Mouse (Mus musculus) adrenal gland, adult 8-10 months (tissue): ENCODE measurements around the gene Chrdl2. TPM values are rescaled to one million over a fixed set of nuclear protein-coding genes. Genes with fewer than 3 reads are reported as not detected.
"Not testable (repeated sequence)": the region's sequence is repeated elsewhere in the genome, so short reads cannot be mapped to it uniquely, and the experiment has no call there.

ENCODE experiments used
- DNase-seq: peaks from one replicate; pipeline ENCODE4 v3.0.0; 2022
- total RNA-seq, 4 experiments: library from RNA; stranded (reverse); gene quantifications; 2 replicates each; pipeline ENCODE4 v1.2.4; 2022

Chrdl2 gene
- total RNA-seq = not detected

DNA sequence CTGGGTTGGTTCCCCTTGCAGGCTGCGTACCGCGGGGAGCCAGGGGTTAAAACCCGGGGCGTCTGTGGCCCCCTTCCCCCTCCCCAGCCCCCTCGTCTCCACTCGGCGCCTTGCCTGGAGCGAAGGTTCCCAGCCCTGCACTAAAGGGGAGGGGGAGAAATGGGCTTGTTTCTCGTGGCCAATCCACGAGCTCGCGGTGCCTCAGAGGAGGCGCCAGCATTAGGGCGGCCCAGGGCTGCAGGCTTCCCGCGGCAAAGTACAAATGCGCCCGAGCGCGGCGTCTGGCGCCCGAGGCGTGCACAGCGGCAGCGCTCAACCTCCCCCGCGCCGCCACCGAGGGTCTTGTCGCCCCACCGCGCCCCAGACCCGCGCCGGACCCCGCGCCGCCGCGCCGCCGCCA is at the start of gene Chrdl2:
Gene Chrdl2 (plus strand): TSS at position 383 of the 400 bp plus-strand sequence.
- DNase-seq = no peak

DNA sequence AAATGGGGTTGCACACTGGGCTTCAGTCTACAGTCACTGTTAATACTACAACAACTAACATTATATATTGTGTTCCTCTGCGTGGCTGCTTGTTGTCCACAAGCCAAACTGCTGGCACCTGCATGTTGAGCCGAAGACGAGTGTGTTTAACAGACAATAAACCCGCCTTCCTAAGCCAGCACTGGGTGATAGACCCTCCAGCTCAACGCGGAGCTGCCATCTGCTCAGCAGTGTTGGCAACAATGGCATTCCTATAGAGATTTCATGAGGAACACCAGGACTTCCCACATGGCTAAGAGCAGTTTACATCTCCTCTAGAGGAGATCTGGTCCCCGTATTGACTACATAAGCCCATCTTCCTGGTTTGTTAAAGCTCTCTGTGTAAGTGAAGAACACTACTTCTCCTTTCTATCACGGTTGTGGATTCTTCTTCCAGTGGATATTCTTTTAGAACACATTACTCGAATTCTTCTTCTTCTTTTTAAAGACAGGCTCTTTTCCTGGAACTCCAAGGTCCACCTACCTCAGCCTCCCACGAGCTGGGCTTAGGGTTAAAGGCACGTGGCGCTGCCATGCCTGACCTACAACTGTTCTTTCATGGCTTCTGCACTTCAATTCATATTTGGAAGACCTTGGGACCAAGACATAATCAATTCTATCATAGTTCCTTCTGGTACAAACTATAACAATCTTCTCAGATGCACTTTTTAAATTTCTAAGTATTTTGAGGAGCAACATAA is 48.6 kb upstream of the Chrdl2 start:
- no peak for DNase-seq

DNA sequence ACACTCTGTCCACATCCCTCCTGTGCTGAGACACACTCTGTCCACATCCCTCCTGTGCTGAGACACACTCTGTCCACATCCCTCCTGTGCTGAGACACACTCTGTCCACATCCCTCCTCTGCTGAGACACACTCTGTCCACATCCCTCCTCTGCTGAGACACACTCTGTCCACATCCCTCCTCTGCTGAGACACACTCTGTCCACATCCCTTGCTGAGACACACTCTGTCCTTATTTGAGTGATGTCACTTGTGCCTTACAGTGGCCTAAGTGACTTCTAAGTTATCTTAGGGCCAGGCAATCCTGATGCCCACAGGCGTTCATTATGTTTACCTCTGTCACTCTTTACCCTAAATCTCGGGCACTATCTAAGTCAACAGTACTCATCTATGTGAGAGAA is 45.4 kb upstream of the Chrdl2 start:
- not testable (repeated sequence) for DNase-seq

DNA sequence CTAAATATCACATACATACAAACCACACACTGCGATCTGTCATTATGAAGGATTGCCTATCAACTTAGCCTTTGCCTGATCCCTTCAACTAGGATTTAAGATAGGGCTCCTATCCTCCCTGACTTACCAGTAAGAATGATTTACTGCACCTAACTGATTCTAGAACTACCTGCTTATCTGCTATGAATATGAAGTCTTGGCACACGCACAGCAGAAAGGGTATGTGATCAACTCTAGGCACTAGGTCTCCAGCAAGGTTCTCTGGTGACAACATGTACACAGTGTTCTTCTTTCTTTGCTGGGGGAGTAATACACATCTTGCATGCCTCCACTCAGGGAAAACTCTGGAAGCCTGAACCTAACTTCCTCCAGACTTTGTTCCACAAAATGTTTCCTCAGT is 44.5 kb upstream of the Chrdl2 start:
- DNase-seq = no peak

DNA sequence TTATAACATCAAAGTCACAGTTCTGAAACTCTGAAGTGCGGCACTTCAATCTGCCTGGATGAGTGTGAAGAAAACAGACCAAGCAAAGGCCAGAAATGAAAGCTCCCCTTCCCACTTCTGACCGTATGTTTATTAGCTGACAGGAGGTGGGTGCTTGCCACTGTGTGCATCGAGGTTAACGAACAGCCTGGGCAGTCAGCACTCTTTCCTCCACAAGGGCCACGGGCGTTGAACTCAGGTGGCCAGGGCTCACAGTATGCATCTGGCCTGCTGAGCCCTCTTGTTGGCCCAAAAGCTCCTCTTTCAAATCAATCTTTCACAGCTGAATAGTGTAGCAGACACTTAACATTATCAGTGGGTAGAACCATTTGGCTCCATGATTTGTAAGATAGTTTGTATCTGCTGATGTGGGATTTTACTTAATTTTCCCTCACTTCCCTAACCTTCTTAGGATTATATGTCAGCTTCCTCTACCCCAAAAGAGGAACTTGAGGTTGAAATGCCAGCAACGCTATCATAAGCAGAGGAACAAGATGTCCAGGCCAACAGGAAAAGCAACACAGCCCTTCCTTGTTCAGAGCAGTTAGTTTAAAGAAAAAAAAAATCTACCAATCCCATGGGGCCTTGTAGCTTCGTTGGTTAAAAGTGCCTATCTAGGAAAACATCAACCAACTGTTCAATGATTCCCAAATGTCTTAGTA is 43.3 kb upstream of the Chrdl2 start:
- no peak for DNase-seq

DNA sequence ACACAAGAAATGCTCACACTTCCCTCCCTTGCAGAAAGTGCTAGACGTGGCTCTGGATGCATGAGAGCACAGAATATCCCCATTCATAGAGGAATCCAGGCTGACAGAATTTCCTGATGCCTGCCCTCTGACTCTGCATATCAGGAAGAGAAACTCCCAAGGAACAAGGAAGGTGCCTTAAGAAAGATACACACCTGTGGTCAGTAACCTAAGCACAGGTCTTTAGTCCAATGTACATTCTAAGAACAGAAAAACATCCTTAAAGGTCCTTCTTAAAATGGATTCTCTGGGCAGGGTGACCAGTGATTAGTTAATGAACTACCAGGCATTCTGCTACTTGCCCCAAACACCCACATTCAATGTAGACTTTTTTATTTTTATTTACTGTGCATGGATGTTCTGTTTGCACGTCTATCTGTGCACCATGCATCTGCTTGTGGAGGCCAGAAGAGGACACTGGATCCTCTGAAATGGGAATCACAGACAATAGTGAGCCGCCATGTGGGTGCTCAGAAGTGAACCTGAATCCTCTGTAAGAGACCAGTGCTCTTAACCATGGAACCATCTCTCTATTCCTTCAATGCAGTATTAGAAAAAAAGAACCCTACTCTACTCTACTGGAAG is 42.6 kb upstream of the Chrdl2 start:
- DNase-seq = no peak

DNA sequence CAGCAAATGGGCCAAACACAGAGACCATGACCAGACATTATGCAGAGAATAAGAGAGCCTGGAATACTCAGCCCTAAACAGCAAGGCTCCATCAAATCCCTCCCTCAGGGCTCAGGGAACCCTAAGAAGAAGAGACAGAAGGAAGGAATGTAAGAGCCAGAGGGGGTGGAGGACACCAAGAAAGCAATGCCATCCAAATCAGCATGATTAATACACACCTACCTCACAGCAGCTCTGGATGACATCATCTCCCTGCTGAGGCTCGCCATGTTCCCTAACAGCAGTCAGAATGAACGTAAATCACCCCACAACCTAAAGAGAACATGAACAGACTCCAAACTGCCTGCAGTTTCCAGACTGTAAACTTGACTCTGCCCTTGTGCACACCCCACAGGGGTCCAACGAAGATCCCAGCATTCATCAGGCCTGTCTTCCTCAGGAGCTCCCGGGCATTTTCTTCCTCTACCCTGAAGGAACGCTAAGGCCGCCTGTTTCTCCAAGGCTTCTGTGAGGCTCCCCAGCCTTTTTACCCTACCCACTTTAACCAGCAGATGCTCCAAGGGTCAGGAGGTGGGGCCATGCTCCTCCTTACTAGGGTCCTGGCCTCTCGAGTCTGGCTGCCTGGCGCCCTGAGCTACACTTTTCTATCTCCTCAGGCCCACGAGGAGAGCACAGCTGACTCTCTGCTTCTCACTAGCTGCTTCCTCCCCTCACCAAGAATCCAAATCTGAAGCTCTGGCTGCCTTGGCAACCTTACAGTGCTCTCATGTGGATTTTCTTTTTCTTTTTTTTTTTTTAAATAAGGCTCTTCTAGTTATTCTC is 40.7 kb upstream of the Chrdl2 start:
- no peak for DNase-seq

DNA sequence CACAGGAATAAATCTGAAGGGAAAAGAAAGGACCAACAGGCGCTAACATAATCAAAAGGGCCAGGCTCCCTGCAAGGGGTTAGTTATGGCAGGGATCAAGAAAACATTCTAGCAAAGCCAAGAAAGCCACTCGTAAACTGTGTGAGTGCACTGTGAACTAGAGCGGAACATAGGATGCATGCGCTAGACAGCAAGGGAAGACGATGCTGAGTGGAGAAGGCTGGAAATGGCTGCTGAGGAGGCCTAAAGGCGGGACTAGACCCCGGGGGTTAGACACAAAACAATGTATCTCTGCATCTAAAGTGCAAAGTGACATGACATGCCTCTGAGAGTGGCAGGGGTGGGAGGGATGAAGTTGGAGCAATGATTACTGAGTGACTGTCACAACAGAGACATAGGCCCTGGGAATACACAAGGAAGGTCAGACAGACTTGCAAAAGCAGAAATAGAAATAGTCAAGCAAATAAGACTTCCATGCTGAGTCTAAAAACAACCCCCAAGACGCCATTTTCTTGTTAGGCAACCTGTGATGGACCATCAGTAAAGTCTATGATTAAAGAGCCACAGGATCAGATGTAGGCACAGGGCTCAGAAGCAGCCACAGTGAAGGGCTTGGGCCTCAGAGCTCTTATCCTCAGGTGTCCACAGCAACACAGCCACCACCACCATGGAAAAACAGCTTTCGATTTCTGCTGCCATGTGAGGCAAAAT is 39.8 kb upstream of the Chrdl2 start:
- DNase-seq = no peak

DNA sequence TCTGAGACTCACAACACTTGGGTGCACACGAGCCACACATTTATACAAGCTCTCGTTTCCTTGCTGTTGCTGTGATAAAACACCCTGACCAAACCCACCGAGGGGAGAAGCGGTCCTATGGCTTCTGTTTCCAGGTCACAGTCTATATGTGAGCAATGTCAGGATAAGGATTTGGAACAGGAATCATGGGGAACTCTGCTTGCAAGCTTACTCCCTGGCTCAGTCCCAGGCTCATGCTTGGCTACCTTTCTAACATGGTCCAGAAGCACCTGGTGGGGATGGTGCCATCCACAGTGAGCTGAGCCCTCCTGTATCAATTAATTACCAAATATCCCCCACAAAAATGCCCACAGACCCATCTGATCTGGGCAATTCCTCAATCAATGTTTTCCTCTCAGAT is 36.8 kb upstream of the Chrdl2 start:
- no peak for DNase-seq

DNA sequence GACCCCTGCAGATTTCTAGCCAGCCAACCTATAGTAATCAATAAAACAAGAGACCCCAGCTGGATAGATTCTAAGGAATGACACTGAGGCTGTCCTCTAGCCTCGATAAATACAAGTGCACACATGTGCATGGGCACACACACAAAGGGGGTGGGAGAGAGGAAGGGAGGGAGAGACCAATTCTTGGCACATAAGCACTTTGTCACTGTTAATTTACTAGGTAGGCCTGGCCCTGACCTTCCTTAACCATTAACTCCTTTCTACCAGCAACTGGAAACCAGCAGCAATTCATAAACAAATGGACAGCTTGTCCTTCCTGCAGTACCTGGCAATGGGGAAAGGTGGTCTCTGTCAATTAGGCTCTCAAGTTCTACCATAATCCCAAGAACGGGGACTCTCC is 34.0 kb upstream of the Chrdl2 start:
- DNase-seq = no peak

DNA sequence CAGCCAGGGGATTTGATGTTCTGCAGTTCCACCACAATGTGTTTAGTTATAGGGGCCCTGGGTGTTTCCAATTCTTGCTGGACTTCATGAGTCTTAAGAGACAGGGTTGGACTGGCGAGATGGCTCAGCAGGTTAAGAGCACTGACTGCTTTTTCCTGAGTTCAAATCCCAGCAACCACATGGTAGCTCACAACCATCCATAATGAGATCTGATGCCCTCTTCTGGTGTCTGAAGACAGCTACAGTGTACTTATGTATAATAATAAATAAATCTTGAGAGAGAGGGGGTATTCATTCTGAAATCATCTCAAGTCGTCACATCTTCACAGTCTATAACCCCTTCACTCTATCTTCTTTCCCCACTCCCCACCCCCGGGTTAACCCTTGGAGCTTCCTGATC is 33.1 kb upstream of the Chrdl2 start:
- DNase-seq = not testable (repeated sequence)

DNA sequence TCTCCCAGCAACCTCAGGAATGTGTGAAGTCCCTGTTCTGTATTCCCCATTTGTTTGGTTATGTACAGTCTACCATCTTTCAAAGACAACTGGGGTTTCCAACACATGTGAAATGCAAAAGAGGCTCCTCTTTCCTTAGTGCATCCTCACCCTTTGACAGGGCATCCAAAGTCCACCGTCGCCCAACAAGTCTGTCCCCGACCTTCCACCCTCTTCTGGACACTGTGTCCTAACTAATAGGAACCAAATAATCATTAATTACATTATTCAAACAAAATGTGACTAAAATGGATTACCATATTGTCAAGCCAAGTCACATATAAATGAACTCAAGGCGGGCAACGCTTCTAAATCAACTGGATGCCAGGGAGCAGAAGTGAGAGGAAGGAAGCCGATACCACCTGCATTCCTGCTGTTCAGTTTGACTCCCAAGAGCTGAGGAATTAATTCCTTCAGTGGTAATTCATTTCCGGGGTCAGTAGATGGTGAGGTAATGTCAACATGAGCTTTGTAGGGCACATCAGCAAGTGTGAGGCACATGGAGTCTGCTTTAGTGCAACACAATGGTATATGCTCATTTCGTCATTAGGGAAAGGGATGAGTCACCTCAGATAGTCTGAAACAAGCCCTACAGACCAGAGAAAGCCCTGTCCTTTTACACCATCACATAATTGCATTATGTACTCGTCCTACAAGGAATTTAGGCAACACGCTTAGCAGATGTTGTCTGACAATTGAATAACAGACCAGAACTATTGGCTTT is 31.6 kb upstream of the Chrdl2 start:
- DNase-seq = no peak

DNA sequence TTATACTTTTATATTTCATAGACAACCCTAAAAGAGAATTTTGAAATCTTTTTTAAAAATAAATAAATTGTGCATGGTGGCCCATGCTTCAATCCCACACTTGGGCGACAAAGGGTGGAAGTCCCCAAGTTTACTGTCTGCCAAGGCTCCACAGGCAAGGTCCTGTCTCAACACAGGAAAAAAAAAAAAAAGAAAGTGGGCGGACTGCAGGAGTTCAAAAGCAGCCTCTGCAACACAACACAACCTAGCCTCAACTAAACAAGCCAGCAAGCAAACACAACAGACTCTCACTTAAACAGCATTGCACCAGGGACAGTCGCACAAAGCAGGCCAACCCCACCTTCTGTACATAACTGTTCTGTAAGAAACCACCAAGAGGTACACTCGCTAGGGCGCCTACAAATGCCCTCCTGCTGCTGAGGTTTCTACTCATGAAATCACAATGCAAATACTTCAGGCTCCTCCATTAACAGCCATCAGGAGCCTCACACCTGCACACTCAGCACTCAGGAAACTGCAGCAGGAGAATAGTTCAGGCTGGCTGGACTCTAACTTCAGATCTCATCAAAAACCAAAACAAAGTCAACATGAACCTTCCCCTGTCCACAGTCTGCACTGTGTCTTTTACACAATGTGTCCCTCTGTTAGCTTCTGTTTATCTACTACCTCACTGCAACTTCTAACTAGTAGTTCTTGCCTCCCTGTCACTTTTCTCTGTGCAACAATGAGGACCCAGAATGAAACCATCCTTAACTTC is 30.0 kb upstream of the Chrdl2 start:
- DNase-seq = no peak

DNA sequence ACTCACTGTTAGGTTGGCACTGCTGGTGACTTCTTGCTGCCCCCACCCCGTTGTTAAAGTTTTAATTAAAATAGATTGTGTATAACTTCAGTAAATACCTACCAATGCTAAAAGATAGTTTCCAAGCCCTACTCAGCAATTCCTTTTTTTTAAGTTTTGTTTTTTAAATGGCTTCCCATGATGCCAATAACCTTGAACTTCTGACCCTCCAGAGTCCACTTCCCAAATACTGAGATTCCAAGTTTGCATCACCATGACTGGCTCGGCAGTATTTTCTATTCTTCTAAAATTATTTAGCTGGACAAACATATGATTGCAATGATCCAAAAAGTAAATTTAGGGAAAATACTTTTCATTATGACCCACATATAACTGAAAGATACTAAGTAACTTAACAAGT is 27.9 kb upstream of the Chrdl2 start:
- DNase-seq = no peak

DNA sequence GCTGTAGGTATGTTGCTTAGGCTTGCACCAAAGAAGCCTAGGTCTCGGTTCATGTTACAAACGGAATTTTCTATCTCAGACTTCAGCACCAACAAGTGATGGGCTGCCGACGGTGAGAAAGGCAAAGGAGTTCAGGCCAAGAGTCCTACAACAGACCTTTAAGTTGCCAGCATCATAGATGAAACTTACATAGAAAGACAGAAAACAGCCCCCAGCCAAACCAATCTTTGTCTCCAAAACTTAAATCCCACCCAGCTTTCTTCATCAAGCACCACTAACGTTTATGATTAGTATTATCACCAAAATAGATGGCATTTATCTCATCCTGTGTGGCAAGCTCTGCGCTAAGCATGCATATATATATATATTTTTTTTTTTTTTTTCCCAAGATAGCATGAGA is 26.9 kb upstream of the Chrdl2 start:
- DNase-seq = no peak

DNA sequence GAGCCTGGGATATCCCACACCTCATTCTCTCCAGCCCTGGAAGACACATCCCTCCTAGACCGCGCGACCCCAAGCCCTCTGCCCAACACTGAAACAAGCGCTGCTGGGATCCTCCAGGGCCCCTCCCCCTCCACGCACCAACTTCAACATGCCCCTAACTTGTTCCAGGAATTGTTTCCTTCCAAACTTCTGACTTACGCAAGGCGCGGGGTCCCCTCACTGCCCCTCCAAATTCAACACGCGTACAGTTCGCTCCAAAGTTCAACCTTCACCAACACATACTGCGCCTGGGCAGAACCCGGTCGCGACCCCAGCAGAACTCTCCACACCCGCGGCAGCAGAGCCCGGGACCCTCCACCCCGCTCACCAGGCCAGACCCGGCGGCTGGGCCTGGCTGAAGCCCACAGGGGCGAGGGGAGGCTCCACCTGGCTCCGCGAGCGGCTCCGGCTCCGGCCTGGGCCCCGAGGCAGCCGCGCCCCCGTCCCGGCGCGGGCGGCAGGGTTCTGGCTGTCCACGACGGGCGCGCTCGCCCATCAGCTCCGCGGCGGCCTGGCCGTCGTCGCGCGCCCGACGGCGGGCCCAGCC is 26.3 kb upstream of the Chrdl2 start:
- DNase-seq = peak; percentile 42

DNA sequence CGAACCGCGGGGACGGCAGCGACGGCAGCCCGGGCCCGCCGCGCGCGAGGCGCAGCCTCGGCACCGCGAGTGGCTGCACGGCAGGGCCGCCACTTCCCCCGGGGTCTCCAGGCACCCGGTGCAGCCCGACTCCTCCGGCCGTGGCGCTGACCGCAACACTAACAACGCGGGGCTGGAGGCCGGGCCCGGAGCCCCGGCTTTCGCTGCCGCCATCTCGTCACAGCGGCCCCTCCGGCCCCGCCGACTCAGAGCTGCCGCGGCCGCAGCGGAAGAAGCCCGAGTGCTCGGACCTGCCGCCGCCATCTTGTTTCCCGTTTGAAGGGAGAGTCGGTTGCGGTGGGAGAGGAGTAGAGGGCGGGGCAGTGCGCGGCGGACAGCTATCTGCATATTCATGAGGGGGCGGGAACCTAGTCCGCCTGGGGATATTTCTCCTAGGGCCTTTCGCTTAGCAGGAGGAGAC is 25.8 kb upstream of the Chrdl2 start, which contains the start of gene Rnf169:
Gene Rnf169 (minus strand): TSS at position 317 of the 460 bp plus-strand sequence.
- peak; percentile 92 for DNase-seq

DNA sequence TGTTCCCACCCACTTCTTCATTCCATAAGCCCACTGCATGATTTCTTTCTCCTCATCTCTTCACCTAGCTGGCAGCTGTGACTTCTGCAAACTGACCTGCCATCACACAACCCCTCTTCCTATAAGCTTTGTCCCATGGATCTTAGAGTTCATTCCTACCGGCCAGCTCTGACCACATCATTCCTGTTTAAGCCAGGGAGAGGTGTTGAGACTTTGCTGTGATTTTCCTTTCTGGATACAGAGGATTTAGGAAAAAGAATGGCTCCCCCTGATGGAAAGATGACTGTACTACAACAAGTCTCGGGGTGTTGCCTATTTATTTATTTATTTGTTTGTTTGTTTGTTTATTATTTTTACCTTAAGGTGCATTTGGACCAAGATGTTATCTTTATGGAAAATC is 24.7 kb upstream of the Chrdl2 start:
- DNase-seq = no peak

DNA sequence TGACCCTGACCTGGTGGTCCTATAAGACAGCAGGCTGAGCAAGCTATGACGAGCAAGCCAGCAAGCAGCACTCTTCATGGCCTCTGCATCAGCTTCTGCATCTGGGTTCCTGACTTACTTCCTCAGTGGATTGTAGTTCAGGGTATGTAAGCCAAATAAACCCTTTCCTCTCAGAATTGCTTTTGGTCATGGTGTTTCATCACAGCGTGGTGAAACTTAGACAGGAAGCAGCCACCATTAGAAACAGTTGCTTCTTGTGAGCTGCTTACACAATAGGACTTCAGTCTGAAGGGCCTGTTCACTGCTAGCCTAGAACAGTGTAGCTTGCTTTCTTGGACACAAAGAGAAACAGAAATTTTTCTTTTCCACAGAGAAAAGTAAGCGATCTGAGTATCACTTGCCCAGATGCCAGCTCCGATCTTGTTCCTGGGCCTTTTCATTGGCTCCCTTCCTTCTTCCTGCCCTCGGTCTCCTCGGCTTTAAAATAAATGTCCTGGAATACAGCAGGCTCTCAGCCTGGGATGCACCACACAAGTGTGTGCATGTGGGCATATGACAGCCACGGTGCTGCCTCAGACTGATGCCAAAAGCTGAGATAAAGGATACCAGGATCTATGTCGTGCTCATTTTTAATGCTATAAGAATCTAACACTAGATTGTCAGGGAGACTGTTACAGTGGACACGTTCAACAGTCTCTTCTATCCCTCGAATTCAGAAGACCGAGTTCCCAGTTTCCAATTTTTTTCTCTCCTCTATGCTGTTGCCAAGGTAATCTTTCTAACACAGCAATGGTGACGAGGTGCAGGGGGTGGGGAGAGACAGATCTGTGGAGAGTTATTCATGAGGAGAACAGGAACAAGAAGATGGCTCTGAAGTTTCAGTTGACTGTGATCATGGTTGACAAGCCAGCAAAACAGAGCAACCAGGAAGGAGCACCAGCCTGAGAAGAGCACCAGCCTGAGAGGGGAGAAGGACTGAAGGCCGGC is 23.4 kb upstream of the Chrdl2 start:
- no peak for DNase-seq
